Mouse (Mus musculus): ENCODE results near the gene Gemin7. TPM values are rescaled to one million over a fixed set of nuclear protein-coding genes. Genes with fewer than 3 reads are reported as not detected.

Gene Gemin7
- polyA plus RNA-seq, 1 experiment from 2014 or later, result 130 TPM

DNA sequence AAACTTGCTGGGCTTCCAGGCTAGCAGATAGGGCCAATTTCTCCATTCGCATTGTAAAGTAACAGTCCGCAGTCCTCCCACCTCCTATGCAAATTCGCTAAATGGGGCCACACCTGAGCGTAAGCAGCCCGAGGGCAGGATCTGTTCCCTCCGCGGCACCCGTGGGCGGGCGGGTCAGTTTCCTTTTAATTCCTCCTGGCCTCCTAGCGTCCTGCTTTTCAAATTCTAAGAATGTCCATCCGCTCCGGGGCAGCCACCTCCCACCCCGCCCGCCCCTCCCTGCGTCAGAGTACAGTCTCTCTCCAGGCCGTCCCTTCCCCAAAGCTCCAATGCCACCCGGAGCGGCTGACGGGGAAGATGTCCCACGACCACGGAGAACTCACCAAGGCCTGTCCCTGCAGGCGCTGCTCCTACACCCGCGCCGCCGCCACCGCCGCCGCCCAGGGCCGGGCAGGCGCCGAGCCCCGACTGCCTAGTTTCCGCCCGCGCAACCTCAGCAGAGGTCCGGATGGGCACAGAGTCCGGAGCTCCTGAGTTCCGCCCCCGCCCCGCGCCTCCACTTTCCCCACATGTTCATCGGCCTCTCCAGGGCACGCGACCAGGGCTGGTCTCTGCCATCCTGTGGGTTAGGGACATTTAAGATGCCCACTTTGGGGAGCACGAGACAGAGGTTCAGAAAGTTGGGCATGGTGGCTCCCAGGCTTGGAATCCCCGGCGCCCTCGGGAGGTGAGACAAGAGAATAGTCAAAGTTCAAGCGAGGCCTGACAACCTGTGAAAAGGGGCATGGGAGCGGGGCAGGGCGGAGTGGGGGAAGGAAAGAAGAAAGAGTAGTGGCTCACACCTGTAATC is 4.2 kb downstream of the Gemin7 start:
- Histone ChIP-seq H3K4me2 (peak overlapping the region; percentile 79), H3K9ac (peak overlapping the region; percentile 83), H3K27ac (peak overlapping the region; percentile 69), H3K4me3 (peak overlapping the region; percentile 75), H3K36me3 (ENCODE audit: poor library complexity, severe bottlenecking) (peaks cover 18% of the 10 kb centered on the region), H3K9me3 (replicated peaks) (no peaks in the 10 kb centered on the region), H3K4me1 (peaks cover 28% of the 10 kb centered on the region), H3K27me3 (peaks cover 36% of the 10 kb centered on the region)
- whole genome bisulfite sequencing, result 1% methylated on average over 53 of the region's 53 CpGs
- peak; percentile 90 for ATAC-seq

DNA sequence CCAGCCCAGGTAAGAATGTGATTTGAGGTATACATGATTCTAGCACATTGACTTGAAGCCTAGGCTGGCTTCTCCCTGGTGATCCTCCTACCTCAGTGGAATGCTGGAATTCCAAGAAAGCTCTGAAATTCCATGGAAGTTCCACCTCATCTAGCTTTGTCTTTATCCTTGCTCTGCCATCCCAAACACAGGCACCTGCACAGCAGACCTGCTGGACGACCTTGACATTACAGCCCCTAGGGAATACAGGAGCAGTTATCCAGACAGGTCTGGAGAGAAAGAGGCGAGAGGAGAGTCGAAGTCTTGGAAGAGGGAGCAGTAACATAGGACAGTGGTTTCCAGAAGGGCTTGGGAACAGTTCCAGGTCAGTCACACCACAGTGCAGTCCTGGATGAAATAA is 7.7 kb downstream of the Gemin7 start:
- H3K4me3 ChIP-seq, result no peak overlapping the region
- no peak for ATAC-seq
- H3K9ac ChIP-seq, result no peak overlapping the region
- H3K36me3 ChIP-seq (ENCODE audit: poor library complexity, severe bottlenecking), result peaks cover 37% of the 10 kb centered on the region
- no peak overlapping the region for H3K4me2 ChIP-seq
- H3K27ac ChIP-seq, result no peak overlapping the region
- WGBS, result 87% methylated on average over 3 of the region's 3 CpGs
- H3K27me3 ChIP-seq, result peaks cover 2% of the 10 kb centered on the region
- peaks cover 19% of the 10 kb centered on the region for H3K4me1 ChIP-seq
- no peaks in the 10 kb centered on the region for H3K9me3 ChIP-seq (replicated peaks)

DNA sequence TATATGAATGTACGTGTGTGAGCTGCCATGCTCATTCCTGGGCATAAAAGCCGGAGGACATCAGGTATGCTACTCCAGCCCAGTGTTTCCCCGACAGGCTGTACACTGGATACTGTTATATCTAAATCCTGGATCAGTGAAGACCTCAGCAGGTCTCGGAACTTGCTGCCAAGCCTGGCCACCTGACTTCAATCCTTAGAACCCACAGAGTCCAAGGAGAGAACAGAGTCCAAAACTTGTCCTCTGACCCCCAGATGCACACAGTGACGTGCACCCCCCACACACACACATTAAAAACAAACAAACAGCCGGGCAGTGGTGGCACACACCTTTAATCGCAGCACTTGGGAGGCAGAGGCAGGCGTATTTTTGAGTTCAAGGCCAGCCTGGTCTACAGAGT is 10.0 kb downstream of the Gemin7 start:
- no peak overlapping the region for H3K9ac ChIP-seq
- no peaks in the 10 kb centered on the region for H3K27me3 ChIP-seq
- H3K9me3 ChIP-seq (replicated peaks), result 0 out of 2 replicates have a peak, but pooled peaks cover 5% of the 10 kb centered on the region
- no peak overlapping the region for H3K4me3 ChIP-seq
- no peak for ATAC-seq
- whole genome bisulfite sequencing, result 92% methylated on average over 8 of the region's 8 CpGs
- peaks cover 48% of the 10 kb centered on the region for H3K36me3 ChIP-seq (ENCODE audit: poor library complexity, severe bottlenecking)
- H3K4me2 ChIP-seq, result no peak overlapping the region
- H3K4me1 ChIP-seq, result peaks cover 22% of the 10 kb centered on the region
- no peak overlapping the region for H3K27ac ChIP-seq

DNA sequence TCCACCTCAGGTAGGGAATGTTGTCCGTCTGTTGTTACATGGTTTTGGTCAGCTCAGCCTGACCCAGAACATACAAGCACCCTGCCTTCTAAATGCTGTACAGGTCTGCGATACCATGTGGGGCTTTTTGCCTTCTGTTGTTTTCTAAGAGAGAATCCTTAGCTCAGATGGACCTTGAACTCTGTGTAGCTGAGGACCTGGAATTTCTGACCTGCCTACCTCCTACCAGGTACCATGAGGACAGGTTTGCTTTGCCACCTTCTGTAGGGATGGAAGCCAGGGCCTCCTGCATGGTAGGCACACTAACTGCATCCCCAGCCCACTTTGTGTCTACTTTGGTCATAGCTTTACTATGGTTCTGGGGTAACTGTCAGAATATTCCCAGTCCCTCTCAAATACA is 11.6 kb downstream of the Gemin7 start:
- 94% methylated on average over 2 of the region's 2 CpGs for WGBS
- 0 out of 2 replicates have a peak, but pooled peaks cover 5% of the 10 kb centered on the region for H3K9me3 ChIP-seq (replicated peaks)
- no peak for ATAC-seq
- H3K4me3 ChIP-seq, result no peak overlapping the region
- peaks cover 48% of the 10 kb centered on the region for H3K36me3 ChIP-seq (ENCODE audit: poor library complexity, severe bottlenecking)
- H3K27me3 ChIP-seq, result no peaks in the 10 kb centered on the region
- H3K4me1 ChIP-seq, result peaks cover 19% of the 10 kb centered on the region
- H3K4me2 ChIP-seq, result no peak overlapping the region
- no peak overlapping the region for H3K27ac ChIP-seq
- H3K9ac ChIP-seq, result no peak overlapping the region

DNA sequence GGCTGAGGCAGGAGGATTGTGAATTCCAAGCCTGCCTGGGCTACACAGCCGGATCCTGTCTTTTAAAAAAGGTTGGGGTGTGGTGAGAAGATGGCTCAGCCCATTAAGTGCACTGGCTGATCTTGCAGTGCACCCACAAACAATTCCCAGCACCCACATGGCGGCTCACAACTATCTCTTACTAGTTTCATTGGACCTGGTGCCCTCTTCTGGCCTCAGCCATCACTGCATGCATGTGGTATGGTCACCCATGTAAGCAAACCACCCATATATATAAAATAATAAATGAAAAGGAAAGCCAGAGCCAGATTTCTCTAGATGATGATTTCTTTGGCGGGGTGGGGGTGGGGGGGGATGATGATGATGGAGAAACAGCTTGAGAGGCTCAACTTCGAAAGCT is 12.9 kb downstream of the Gemin7 start:
- Histone ChIP-seq H3K27me3 (no peaks in the 10 kb centered on the region), H3K27ac (no peak overlapping the region), H3K9ac (no peak overlapping the region), H3K9me3 (replicated peaks) (0 out of 2 replicates have a peak, but pooled peaks cover 5% of the 10 kb centered on the region), H3K4me2 (no peak overlapping the region), H3K36me3 (ENCODE audit: poor library complexity, severe bottlenecking) (peaks cover 40% of the 10 kb centered on the region), H3K4me3 (no peak overlapping the region), H3K4me1 (peaks cover 32% of the 10 kb centered on the region)
- WGBS, result 88% methylated on average over 4 of the region's 4 CpGs
- no peak for ATAC-seq

DNA sequence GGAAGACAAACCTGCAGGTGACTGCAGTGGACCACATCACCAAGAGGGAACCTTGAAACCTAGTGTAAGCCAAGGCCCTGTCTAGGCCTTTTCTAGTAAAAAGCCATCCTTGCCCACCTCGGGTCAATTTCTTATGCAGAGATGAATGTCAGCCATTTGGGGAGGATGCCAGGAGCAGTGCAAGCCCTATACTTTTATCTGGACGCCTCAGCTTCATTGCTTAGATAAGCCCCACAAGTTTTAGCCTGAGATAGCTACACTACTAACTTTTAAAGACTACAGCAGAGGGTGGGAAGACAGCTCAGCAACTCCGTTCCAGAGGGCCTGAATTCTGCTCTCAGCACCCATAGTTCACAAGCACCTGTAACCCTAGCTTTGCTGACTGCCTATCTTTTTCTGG is 13.5 kb downstream of the Gemin7 start:
- ATAC-seq, result no peak
- Histone ChIP-seq H3K27ac (no peak overlapping the region), H3K4me2 (peak overlapping the region; percentile 99; the same call in 1 of the 2 replicates)

DNA sequence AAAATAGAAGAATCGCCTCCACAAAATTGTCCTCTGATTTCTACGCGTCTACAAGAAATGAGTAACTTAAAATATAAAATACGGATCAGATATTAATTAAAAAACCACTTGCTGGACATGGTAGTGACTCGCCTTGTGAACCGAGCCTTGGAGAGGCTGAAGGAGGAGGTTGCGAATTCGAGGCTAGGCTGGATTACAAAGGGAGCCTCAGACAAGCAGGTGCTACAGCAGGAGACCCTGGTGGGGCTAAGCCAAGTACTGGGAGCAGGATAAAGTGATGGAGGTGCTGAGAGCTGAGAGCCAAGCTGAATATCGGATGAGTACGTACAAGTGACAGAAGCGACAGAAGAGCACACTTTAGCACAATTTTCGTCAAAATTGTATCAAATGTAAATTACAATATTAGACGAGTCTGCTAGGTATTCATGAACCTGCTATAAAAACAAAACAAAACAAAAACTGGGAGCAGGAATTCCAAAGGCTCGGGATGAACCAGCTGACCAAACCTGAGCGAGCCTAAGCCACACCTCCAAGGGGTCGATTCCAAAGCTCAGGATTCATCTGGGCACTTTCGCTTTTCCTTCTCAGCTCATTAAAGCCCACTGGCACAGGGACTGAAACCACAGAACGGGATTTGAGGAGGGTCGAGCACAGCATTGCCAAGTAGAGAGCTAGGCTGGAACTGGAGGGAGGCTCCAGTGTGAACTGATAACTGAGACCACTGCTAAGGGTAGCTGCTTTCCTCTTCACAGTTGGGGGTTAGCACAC is 14.6 kb downstream of the Gemin7 start, which contains the start of gene Ppp1r37:
Gene Ppp1r37, minus strand, starts transcription at position 434 of the 768 bp plus-strand sequence.
- peak within 1 kb of the TSS; percentile 94 for H3K4me3 ChIP-seq
- no peaks in the 10 kb centered on the region for H3K27me3 ChIP-seq
- peaks cover 47% of the 10 kb centered on the region for H3K4me1 ChIP-seq
- peak; percentile 40 for ATAC-seq
- H3K9ac ChIP-seq, result peak within 1 kb of the TSS; percentile 98
- H3K9me3 ChIP-seq (replicated peaks), result 0 out of 2 replicates have a peak, but pooled peaks cover 5% of the 10 kb centered on the region
- H3K36me3 ChIP-seq (ENCODE audit: poor library complexity, severe bottlenecking), result peaks cover 33% of the 10 kb centered on the region
- WGBS, result 2% methylated on average over 19 of the region's 19 CpGs
- H3K4me2 ChIP-seq, result peak within 1 kb of the TSS; percentile 99
- H3K27ac ChIP-seq, result peak within 1 kb of the TSS; percentile 92

More for the DNA sequence above, 13.5 kb downstream of the Gemin7 start:
- Histone ChIP-seq H3K4me1 (peaks cover 38% of the 10 kb centered on the region), H3K4me3 (peak overlapping the region; percentile 94; the same call in 1 of the 2 replicates), H3K27me3 (no peaks in the 10 kb centered on the region), H3K9ac (no peak overlapping the region), H3K9me3 (replicated peaks) (0 out of 2 replicates have a peak, but pooled peaks cover 5% of the 10 kb centered on the region), H3K36me3 (ENCODE audit: poor library complexity, severe bottlenecking) (peaks cover 34% of the 10 kb centered on the region)
- WGBS, result 94% methylated on average over 3 of the region's 3 CpGs

DNA sequence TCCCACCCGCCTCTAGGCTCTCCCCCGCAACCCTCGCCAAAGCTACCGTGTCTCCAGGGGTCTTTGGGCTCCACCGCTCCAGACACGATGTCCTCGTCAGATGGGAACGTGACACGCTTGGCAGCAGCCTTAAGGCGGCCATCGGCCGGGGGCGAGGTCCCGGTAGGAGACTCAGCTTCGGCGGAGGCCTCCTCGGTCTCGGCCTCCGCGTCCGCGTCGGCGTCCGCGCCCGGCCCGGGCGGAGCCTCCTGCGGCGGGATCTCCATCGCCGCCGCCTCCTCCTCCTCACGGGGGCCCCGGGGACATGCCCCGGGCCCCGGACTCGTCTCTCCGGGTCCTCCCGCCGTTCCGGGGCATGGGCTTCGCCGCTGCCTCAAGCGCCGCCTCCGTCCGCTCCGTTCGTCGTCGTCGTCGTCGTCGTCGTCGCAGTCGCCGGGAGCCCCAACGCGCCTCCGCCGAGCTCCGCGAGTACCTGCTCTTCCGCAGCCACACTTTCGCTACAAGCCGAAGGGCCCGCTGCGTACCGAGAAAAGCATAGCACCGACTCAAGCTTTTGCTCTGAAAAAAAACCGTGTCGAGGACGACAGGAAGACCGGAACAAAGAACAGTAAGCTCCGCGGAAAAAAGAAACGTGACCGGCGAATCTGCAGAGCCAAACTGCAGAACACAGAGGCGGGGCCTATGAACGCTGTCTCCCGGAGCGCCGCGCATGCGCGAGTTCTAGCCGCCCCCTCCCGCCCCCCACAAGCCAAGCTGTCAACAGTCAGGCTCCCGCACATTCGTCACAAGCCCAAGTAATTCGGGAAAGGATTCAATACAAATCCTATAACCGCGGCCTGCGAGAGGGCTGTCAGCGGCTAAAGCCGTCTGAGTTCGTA is 15.4 kb downstream of the Gemin7 start:
- H3K27ac ChIP-seq, result peak overlapping the region; percentile 92
- WGBS, result under 1% methylated on average over 97 of the region's 102 CpGs
- H3K9me3 ChIP-seq (replicated peaks), result 0 out of 2 replicates have a peak, but pooled peaks cover 5% of the 10 kb centered on the region
- H3K9ac ChIP-seq, result peak overlapping the region; percentile 98
- peaks cover 35% of the 10 kb centered on the region for H3K36me3 ChIP-seq (ENCODE audit: poor library complexity, severe bottlenecking)
- ATAC-seq, result peak; percentile 91
- H3K4me3 ChIP-seq, result peak overlapping the region; percentile 94
- no peaks in the 10 kb centered on the region for H3K27me3 ChIP-seq
- peak overlapping the region; percentile 99 for H3K4me2 ChIP-seq
- H3K4me1 ChIP-seq, result peaks cover 48% of the 10 kb centered on the region

DNA sequence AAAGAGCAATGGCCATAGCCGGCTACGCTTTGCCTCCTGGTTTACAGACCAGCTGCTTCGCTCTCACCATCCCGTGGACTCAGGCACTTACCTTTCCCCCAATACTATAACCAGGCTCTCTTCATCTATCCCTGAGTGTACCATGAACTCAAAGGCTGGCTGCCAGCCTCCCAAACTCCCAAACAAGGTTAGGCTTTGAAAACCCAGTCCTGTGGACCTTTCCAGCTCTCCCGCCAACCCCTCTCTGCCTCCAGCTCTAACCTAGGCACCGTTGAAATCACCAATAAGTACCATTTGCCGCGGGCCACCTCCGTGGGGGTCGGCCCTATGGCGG is 16.0 kb downstream of the Gemin7 start:
- peak overlapping the region; percentile 94 for H3K4me3 ChIP-seq
- ATAC-seq, result no peak; the same call in 1 of the 2 replicates
- H3K27me3 ChIP-seq, result no peaks in the 10 kb centered on the region
- peak overlapping the region; percentile 99 for H3K4me2 ChIP-seq
- peaks cover 48% of the 10 kb centered on the region for H3K4me1 ChIP-seq
- H3K9me3 ChIP-seq (replicated peaks), result 0 out of 2 replicates have a peak, but pooled peaks cover 5% of the 10 kb centered on the region
- WGBS, result 4% methylated on average over 11 of the region's 11 CpGs
- peak overlapping the region; percentile 98 for H3K9ac ChIP-seq
- peaks cover 36% of the 10 kb centered on the region for H3K36me3 ChIP-seq (ENCODE audit: poor library complexity, severe bottlenecking)
- H3K27ac ChIP-seq, result peak overlapping the region; percentile 92; the same call in 1 of the 2 replicates

DNA sequence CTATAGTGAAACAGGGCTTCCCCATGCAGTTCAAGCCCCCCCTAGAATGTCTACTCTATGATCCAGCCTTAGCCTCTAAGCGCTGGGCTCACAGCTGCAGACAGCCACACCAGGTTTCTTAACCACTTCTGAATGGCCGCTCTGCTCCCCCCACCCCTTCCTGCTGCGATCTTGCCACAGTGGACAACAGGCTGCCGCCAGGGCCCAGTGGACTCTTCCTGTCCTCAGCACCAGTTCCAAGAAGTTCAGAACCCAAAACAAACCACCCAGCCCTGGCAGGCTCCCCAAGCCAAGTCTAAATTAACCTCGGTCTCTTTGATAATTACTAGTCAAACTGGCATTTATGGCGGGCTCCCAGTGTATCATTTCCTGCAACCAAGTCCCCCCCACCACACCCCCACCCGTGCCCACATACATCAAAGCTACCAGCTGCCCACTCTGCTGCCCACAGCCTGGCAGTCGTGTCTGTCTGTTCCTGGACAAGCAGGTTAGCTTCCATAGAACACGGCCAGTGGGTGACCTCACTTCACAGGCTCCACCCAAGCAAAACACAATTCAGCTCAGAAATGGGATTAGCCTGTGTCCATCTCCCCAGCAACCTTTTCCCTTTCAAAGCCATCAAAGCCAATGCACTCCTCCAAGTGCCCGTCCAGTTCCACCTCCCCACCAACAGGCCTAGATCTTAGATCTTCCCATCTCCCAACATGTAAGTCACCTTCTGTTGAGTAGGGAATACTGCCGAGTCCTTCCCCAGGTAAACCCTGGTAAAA is 16.7 kb downstream of the Gemin7 start:
- Histone ChIP-seq H3K9me3 (replicated peaks) (0 out of 2 replicates have a peak, but pooled peaks cover 5% of the 10 kb centered on the region), H3K4me3 (peak overlapping the region; percentile 94), H3K36me3 (ENCODE audit: poor library complexity, severe bottlenecking) (peaks cover 36% of the 10 kb centered on the region), H3K4me1 (peaks cover 48% of the 10 kb centered on the region), H3K27me3 (no peaks in the 10 kb centered on the region), H3K4me2 (peak overlapping the region; percentile 99), H3K9ac (peak overlapping the region; percentile 98), H3K27ac (no peak overlapping the region)
- 28% methylated on average over 11 of the region's 11 CpGs for WGBS
- ATAC-seq, result no peak

DNA sequence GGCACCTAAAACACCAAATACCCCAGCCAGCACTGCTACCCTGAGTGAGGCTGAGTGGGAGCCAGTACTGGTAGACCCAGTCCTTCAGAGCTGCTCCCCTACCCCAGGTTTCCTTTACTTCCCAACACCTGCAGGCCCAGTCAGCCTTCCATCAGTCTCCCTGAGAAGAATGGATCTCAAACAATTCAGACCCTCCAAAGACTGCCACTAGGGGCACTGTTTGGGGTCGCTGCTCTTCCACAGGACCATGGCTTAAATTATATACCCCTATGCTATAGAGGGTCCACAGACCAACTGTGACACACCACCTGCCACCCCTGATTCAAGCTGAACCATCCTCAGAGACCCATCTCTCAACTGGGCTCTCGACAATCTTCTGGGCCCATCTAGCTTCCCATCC is 18.4 kb downstream of the Gemin7 start:
- ATAC-seq, result no peak
- H3K4me2 ChIP-seq, result peak overlapping the region; percentile 33
- peaks cover 29% of the 10 kb centered on the region for H3K36me3 ChIP-seq (ENCODE audit: poor library complexity, severe bottlenecking)
- H3K9ac ChIP-seq, result no peak overlapping the region
- H3K9me3 ChIP-seq (replicated peaks), result no peaks in the 10 kb centered on the region
- H3K27ac ChIP-seq, result no peak overlapping the region
- WGBS, result 40% methylated on average over 2 of the region's 2 CpGs
- peaks cover 48% of the 10 kb centered on the region for H3K4me1 ChIP-seq
- 0 out of 2 replicates have a peak overlapping the region, but pooled peaks have one; percentile 4 for H3K4me3 ChIP-seq
- H3K27me3 ChIP-seq, result no peaks in the 10 kb centered on the region

Measured in forebrain, embryonic 13.5 days (tissue).